Mouse (Mus musculus): ENCODE measurements around the gene Rps9.

- no peak for TF ChIP-seq CHD2 (IDR thresholded peaks at IDR 0.05; ENCODE audit: low read depth, low read length)
- TF ChIP-seq MAFK (IDR thresholded peaks at IDR 0.05; ENCODE audit: insufficient read depth, low read depth, low read length) = no peak
- no peak for TF ChIP-seq ZC3H11A (IDR thresholded peaks at IDR 0.05; ENCODE audit: borderline replicate concordance, low read depth, low read length)
- TF ChIP-seq HCFC1 (IDR thresholded peaks at IDR 0.05; ENCODE audit: borderline replicate concordance, insufficient read depth, low read length) = peak; percentile 26; the same call in 1 of the 2 replicates
Measured at GRCm38 (mm10) chr7:3692987-3693808, 10.6 kb upstream of the Rps9 start, which contains the start of gene Mboat7.

Measured in ES-E14 (cell line).